Mouse (Mus musculus) B cell, adult 2 months (primary cell): ENCODE data around the gene Gpn2.

Source experiments
- DNase-seq, 2 experiments: peaks; one replicate each; pipeline ENCODE4 v3.0.0; 2022

Gpn2 gene

DNA sequence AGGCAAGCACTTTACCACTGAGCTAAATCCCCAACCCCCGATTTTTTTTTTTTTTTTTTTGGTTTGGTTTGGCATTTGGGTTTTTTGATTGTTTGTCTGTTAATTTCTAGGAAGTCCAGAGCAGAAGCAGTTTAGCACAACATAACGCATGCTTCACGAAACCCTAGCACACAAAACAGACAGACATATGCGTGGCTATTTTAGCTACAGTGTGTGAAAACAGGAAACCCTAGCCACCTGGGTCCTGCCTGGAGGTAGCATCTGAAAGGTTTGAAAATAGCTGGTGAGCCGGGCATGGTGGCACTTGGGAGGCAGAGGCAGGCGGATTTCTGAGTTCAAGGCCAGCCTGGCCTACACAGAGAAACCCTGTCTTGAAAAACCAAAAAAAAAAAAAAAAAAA lies 11.9 kb downstream of the Gpn2 start:
- peak in 1 of 2 experiments; percentile 30 for DNase-seq

DNA sequence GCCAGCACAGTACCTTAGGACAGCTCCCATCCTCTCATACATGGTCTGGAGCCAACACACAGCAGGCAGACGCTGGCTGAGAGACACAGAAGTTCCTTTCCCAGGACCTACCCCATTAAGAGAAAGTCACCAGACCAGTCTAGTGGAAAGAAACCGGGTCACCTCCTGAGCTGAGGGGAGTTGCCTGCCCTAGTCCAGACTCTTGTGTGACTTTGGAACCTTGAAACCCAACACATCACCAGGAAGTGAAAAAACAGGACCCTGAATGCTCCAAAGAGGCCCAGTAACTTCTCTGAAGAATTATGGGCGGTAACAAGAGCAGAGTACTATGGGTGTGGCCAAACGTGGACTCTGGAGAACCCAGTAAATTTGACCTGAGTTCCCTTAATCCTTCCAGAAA lies 14.5 kb downstream of the Gpn2 start:
- DNase-seq: no peak

DNA sequence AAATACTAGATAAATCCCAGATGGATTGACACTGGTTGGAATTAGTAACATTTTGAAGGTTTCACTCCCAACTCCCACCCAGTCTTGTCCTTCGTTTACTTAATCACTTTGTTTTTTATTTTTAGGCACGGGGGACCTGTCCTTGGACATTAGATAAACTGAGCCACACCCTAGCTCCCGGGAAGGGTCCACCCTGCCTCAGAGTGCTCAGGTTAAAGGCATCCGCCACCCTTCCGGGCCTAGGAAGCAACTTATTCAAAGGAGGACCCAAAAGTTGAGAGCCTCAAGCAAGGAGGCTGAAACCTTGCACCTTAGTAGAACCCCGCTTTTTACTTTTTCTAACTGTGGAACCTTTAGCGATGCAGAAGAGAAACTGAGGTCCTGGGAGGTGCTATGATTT lies 15.0 kb downstream of the Gpn2 start:
- DNase-seq: no peak

DNA sequence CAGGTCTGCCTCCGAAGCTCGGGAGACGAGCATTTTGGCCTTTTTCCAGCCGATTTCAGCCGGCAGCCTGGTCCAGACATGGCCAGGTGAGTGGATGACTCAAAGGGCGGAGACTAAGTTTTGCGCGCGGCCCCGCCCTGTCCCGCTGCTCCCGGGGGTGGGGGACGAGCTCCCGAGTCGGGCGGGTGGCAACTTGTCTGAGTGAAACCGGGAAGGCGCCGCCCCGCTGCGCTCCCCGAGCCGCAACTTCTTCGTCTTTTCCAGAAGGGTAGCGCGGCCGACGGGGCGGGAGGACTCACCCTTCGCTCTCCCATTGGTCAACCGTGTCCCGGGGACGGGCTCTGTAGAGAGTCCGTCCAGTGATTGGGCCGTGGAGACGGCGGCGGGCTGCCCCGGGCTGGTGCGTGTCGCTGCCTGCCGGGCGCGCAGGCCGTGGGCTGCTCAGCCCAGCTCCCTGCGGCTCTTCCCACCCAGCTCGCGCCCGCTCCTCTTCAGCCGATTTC lies 15.5 kb downstream of the Gpn2 start:
- DNase-seq: peak; percentile 83 to 84

DNA sequence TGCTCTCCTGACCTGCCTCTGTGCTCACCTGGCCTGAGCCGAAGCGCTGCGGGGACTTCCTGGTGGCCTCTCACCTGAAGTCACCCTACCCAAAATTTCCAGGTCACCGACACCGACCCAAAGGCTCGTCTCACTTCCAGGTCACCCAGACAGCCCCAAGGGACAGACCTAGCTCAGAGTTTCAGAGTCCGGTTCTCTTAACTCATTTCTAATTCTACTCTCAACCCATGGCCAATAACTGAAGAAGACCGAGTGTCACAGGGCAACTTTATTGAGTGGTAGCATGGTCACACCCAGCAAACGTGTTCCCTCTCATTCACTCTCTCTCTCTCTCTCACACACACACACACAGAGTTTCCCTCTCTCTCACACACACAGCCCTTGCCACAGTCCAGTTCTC lies 16.1 kb downstream of the Gpn2 start:
- no peak for DNase-seq

DNA sequence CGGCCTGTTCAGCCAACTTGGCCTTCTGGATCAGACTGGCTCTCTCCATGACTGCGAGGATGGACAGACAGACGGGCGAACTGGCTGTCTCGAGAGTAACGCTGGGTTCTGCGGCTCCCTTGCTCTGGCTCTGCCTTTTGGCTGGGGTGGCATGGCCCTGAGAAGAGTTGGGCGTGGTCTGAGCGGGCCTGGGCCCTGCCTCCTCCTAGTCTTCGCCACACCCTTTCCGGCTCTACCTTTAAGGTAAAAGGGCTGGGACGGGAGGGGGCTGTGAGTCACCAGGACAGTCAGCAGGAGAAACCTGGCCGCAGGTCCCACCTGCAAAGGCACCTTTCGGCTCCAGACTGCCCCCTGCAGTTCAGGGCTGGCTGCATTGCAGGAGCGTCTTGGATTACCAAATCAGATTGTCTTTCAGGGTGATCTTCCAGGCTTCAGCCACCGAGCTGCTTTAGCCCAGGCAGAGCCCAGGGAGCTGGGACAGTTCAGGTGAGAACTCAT lies 17.6 kb downstream of the Gpn2 start, which contains the start of gene Sfn:
Gene Sfn, minus strand, starts transcription at position 448 of the 498 bp plus-strand sequence.
- peak; percentile 83 to 85 for DNase-seq

DNA sequence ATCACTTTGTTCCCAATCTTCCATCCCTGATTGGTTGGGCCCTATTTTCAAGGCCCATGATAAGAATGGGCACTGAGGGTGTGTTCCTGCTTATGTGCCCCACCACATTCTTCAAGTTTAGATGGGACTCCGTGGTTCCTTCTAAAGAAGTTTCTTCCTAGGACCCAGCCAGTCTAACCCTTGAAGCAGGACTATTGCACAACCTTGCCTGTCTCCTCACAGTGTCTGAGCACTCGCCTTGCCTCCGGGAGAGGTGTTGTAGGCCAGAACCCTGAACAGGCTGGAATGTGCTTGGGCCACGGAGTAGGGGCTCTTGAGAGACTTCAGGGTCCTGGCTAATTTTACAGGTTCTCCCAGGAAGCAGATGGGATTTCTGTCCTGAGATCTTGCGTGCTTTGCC lies 18.9 kb downstream of the Gpn2 start:
- no peak for DNase-seq

DNA sequence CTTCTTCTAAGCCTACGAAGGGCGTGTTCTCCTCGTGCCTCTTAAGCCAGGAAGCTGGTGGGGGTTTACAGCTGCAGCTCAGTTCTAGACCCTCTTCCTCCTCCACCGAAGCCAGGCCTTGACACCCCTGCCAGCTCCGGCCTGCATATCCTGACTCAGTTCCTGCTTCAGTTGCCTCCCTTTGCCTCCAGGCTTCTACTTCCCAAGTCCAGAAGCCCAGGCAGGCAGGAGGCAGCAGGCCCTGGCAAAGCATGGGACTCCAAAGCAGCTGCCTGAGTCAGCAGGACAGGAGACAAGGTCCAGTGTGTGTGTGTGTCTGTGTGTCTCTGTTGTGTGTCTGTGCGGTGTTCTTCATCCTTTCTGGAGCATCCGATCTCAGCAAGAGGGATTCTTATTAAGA lies 20.0 kb downstream of the Gpn2 start:
- no peak for DNase-seq

DNA sequence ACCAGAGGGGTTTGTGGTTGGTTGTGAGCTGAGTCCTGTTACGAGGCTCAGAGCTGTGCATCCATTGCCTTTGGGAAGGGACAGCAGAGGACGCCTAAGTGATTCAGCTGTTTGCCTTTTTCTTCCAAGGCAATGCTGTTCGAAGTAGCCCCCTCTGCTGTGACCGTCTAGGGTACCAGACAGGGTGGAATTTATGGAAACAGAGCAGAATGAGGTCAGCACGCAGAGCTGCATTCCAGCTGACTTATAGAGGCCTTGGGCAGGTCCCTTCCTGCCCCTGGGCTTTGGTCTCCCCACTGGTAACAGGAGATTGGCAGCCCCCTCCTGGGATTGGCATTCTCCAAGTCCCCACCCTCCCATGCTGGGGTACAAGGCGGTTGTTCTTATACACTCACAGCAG lies 20.7 kb downstream of the Gpn2 start:
- no peak for DNase-seq

DNA sequence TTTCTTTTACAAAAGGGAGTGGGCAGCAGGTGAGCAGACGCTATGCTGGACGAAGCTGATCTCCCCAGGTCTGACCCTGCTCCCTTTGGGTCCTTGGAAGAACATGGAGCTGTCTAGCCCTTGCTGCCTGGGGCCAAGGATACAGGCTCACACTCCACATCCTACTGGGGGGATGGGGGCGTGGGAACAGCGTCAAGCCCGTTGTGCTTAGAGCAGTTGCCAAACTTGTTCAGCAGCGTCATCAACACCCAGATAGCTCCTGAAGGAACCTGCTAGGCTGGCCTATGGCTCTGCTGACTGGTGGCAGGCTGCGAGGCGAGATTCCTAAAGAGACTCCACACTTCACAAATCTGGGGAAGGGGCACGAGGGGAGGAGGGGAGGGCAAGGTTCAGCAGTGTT lies 21.2 kb downstream of the Gpn2 start:
- no peak for DNase-seq

DNA sequence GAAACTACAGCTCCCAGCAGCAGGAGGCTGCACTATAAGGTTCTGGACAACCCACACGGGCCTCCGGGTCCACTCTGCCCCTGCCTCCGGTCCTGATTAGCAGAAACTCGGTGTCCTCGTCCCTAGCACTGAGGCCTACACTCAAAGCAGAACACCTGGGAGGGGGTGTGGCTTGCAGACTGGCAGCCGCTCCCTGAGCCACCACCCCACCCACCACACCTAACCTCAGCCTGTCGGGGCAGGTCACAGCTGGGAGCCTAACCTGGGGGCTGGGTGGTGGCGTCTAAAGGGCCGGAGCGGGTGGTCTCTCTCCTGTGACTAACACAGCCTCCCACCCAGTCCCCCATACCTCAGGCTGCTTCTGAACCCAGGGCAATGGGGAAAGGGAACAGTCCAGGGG lies 23.1 kb downstream of the Gpn2 start:
- no peak for DNase-seq

DNA sequence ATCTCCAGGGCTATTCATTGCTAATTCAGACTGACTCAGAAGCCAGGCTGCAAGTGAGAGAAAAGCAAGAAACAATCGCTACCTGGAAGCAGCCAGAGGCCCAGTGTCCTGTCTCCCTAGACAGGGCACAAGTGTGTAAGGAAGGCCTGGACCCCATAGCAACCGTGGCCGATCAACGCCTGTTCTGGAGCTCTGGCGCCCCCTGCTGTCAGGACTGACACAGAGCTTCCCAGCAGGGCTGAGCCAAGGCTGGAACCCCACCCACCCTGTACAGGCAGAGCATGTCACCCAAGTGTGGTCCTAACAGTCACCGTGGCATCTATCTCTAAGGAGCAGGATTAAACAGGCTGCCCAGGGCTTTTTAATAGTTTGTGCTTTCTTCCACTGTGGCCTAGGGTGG lies 25.6 kb downstream of the Gpn2 start:
- DNase-seq: peak; percentile 94

DNA sequence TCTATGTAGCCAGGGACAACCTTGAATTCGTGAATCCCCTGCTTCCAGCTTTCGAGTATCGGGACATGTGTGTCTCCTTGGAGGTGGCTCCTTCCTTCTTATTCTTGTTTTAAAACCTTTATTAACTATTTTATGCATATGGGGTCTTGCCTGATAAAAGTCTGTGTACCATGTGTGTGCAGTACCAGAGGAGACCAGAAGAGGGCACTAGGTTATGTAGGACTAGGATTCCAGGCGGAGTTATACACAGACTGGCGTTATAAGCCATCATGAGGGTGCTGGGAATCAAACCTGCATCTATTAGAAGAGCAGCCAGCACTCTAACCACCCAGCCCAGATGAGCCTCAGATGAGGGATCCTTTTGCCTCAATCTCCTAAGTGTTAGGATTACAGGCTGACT lies 27.7 kb downstream of the Gpn2 start:
- peak in 1 of 2 experiments; percentile 41 for DNase-seq

DNA sequence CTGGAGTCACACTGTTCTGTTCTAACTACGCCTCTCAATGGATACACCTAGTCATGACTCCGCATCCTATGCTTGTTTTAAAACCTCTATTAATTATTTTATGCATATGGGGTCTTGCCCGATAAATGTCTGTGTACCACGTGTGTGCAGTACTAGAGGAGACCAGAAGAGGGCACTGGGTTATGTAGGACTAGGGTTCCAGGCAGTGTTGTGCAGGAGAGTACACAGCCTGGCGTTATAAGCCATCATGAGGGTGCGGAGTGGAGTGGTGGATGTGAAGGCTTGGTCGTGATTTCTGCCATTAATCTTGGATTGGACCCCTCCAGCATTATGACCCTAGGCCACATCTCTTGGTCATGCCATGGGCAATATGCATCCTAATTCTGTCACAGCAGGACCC lies 28.3 kb downstream of the Gpn2 start:
- DNase-seq: no peak

DNA sequence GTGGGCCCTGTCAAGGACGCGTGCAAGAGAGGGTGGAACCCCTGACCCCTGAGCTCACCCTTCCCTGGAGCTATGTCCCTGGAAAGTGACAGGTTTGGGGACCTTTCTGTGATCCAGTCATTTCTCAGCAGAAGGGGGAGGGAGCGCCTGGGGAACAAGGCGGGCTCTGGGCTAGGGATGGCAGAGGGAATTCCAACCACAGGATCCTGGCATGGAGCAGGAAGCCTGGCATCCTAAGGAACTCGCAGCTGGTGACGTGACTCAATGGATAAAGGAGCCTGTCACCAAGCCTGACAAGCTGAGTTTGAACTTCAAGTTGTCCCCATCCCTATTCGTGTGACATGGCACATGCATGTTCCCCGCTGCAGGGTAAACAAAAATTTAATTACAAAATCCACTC lies 28.9 kb downstream of the Gpn2 start:
- no peak for DNase-seq

DNA sequence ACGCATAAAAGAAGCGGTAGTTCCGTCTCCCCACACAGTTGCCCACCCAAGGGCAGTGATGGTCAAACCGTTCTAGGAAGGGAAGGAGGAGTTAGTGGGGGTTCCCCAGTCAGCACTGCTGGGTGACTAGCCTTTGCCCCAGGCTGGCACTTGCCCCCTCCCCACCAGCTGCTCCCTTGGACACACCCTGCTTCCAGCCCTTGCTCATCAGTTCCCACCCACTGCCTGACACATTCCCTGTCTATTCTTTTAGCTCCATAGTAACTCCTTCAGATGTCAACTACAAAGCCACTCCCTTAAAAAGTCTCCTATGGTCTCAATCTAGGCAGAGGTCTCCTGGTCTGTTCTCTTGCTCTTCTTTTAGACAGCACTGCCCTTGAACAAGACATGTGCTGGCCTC lies 29.7 kb downstream of the Gpn2 start:
- no peak for DNase-seq

DNA sequence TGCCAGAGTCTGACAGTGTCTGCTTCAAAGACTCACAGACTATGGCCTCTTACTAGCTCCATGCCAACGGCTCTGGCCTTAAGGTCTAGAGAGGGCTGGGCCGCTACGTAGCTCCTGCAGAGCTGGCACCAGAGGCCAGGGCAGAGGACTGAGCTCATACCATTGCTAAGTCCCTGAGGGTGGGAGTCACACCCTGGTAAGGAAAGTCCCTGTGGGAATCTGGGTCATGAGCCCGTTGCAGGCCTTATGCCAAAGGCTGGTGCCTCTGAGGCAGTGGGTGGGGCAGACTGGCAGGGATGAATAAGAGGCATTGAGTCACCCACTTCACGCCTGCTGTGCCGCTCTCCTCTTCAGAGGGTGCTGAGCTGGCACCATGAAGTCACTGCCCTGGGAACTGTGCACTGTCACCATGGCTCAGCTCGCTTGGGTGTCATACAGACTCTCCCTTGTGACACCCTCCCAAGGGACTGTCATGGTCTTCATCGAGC lies 30.2 kb downstream of the Gpn2 start:
- peak; percentile 63 to 73 for DNase-seq

DNA sequence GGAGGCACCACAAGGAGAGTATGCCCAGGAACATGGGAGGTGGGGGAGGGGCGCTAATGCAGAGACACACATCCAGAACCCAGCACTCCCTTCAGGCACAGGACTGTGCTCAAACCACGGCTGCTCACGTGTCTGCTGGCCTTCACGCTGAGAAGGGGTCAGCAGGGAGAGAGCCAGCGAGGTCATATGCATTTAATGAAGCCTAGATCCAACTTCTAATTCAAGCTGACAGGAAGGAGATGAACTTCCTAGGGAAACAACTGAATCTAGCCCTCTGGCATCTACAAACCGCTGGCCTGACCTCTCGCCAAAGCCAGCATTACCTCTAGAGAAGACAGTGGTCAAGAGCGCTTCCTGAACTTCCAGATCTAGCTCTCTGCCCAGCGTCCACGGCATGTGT lies 31.3 kb downstream of the Gpn2 start:
- no peak for DNase-seq

DNA sequence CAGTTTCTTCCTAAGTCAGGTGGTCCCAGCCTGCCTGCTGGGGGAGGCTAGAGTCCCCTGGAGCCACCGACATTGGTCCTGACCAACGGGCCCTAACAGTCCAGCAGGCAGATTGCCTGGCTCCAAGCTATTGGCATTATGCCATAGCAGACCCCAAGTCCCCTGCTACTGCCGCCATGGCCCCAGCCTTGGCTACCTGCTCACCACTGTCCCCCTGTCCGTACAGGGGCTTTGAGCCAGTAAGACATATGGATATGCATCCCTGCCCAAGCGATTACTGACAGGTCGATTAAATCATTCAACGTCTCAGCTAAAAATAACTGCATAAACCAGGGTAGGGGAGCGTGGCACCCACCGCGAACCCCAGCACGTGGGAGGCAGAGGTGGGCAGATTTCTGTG lies 33.8 kb downstream of the Gpn2 start:
- DNase-seq: no peak

DNA sequence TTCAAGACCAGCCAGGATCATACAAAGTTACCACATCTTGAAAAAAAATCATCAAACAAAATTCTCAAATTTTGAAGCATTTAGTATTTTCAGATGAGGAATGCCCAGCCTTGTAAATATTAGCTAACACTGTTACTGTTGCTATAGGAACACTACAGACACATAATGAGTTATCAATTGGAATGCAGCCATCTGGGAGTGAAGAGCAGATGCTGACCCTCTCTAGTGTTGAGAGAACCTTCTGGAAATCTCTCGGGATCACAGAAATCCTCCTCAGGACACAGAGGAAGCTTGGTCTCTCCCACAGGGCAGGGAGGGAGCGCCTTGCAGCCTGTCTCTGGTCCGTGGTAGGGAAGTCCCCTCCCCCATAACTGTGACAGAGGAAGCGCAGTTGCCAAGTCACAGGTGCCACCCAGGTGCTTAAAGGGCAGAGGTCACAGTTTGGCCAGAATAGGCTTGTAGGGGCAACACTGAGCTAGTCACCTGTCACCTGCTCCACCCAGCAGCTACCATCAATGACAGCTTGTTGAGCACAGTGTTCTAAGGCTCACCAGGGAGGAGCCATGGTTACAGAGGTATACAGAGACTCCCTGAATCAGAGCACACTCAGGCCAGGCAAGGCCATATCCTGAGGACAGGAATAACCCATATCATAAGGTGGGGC lies 35.4 kb downstream of the Gpn2 start:
- peak; percentile 58 to 61 for DNase-seq

DNA sequence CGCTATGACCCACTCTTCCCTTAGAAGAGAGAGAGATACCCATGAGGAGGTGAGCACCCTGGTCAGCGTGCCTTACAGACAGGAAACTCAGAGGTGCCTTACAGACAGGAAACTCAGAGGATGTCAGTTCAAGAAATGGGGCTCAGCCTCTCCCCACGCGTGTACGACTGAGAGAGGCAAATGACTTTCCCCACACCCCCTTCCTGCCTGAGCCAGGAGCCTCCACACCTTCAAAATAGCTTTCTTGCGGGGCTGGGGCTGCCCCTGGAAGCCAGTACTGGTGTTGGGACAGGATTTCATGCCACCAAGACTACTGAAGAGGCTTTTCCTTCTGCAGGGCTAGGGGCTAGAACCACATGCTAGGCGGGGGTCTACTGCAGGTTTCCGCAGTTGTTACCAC lies 36.5 kb downstream of the Gpn2 start:
- peak; percentile 56 to 60 for DNase-seq

DNA sequence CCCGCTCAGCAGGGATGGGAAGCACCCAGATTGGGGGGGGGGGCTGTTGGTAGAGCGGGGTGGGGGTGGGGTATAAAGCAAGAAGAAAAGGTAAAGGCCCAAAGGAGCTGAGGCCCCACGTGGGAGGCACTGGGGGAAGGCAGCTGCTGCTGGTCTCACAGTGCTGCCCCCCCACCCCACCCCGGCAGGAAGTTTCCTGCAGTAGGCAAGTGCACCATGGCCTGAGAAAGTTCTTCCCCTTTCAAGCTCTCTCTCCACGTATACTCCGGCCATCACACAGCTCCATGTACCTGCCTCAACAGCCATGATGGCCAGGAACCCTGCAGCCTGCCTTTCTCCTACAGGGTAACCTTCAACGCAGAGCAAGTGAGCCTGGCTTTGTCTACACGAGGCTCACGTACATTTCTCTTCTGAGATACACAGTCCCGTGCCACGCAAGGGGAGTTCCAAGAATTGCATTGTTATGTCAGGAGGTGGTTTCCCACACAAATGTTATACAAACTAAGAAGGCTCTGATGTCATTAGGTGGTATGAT lies 38.1 kb downstream of the Gpn2 start:
- DNase-seq: peak; percentile 86

DNA sequence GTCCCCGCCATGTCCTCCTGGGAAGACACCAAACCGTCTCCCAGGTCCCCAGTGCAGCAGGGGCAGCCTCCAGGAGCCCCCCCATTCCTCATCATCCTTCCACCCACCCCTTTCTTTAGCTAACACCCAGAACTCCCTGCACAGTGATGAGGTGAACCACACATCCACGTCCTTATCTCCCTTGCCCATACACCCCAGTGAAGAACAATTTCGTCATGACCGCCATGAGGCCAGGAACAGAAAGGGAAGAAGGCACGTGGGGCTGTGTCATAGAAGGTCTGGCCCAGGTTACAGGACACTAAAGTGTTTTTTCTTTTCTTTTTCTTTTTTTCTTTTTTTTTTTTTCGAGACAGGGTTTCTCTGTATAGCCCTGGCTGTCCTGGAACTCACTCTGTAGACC lies 40.7 kb downstream of the Gpn2 start:
- DNase-seq: no peak

DNA sequence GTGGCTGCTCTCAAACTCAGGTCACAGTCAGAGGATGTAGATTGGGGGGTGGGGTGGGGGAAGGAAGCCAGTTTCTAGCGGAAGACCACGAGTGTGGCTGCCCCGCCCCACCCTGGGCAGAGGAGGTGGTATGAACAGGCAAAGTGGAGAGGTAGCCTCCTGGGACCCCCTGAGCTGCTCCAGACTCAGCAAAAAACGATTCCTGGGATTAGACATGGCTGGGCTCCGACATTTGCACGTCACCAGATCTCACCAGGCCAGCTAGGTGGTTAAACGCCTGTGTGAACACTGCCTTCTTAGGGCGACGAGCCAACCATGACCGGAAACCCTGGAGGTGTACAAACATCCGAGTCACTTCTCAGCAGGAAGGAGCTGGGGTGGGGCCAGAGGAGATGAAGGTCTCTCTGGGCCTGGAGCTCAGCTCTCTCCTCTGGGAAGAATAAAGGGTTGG lies 41.5 kb downstream of the Gpn2 start:
- DNase-seq: peak; percentile 82

DNA sequence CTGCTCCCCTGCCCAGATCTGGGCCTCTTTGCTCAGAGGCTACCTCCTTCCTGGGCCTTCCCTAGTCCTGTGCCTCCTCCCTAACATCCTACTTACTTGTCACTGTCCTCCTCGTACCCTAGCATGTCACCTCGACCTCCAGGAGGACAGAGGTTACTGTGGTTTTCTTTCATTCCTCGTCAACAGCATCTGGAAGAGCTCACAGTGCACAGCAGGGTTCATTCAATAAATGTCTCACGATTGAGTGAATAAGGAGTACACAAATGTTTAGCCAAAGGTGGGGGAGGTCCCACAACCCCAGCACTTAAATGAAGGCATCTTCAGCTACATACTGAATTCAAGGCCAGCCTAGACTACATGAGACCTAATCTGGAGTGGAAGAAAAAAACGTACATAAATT lies 42.1 kb downstream of the Gpn2 start:
- peak in 1 of 2 experiments; percentile 21 for DNase-seq
